Mouse (Mus musculus) ES-E14 (cell line): ENCODE data around the gene Rhoc.

Source experiments
- MAFK ChIP-seq: IDR thresholded peaks from 2 replicates; pipeline ENCODE4 v1.6.1; 2014; ENCODE audit warnings: mild to moderate bottlenecking, low read depth, low read length, inconsistent platforms; ENCODE audit not compliant: insufficient read depth
- ZNF384 ChIP-seq: IDR thresholded peaks from 2 replicates; pipeline ENCODE4 v1.6.1; 2012; ENCODE audit warnings: low read depth, low read length, inconsistent platforms

- no peak for TF ChIP-seq MAFK
- peak; percentile 81 for TF ChIP-seq ZNF384
Observed at GRCm38 (mm10) chr3:104811752-104812151, 23.6 kb downstream of the Rhoc start.
